Mouse (Mus musculus) heart, adult 2 months (tissue): ENCODE data around the gene 4932414N04Rik. TPM values are rescaled to one million over a fixed set of nuclear protein-coding genes. Genes with fewer than 3 reads are reported as not detected.

ENCODE experiments used
- DNase-seq, 2 experiments: peaks; one replicate each; pipeline ENCODE4 v3.0.0; 2021
- H3K27ac ChIP-seq: fragments of 200-600 bp; 2 replicates; pipeline ENCODE4 v1.8.1; 2022
- H3K27me3 ChIP-seq: fragments of 200-500 bp; 2 replicates; pipeline ENCODE4 v1.6.1; 2012; ENCODE audit warnings: mild to moderate bottlenecking, low read length, inconsistent platforms, mixed read lengths; ENCODE audit not compliant: control insufficient read depth, insufficient read depth
- H3K36me3 ChIP-seq: fragments of 200-500 bp; 2 replicates; pipeline ENCODE4 v1.6.1; 2012; ENCODE audit warnings: low read length, inconsistent platforms; ENCODE audit not compliant: control insufficient read depth, insufficient read depth
- H3K4me1 ChIP-seq: fragments of 200-500 bp; 2 replicates; pipeline ENCODE4 v1.6.1; 2011; ENCODE audit warnings: low read length; ENCODE audit not compliant: control insufficient read depth, insufficient read depth
- H3K4me3 ChIP-seq: fragments of 200-600 bp; 2 replicates; pipeline ENCODE4 v1.8.1; 2022
- H3K79me2 ChIP-seq: fragments of 200-500 bp; replicated peaks from 2 replicates; pipeline ENCODE4 v1.6.1; 2012; ENCODE audit warnings: mild to moderate bottlenecking, inconsistent platforms, low read length, moderate library complexity, mixed read lengths; ENCODE audit not compliant: control insufficient read depth, insufficient read depth
- H3K9ac ChIP-seq: fragments of 200-500 bp; 2 replicates; pipeline ENCODE4 v1.6.1; 2012; ENCODE audit warnings: low read depth, mild to moderate bottlenecking, control low read depth, inconsistent platforms, low read length, mixed read lengths
- CTCF ChIP-seq: fragments of 200-600 bp; IDR thresholded peaks from 2 replicates; pipeline ENCODE4 v1.8.1; 2022; ENCODE audit warnings: antibody characterized with exemption, mild to moderate bottlenecking, moderate library complexity
- EP300 ChIP-seq: fragments of 200-500 bp; IDR thresholded peaks from 2 replicates; pipeline ENCODE4 v1.6.1; 2011; ENCODE audit warnings: low read depth, low read length, control low read depth; ENCODE audit not compliant: insufficient read depth
- POLR2A ChIP-seq: fragments of 200-500 bp; IDR thresholded peaks from 2 replicates; pipeline ENCODE4 v1.6.1; 2011; ENCODE audit warnings: mild to moderate bottlenecking, low read depth, low read length, control low read depth; ENCODE audit not compliant: insufficient read depth
- WGBS: fragments of 180-500 bp; shearing (Covaris S2); methylation state at CpG from one replicate; pipeline ENCODE4 v1.1.7; 2018; 5-methylcytosine and 5-hydroxymethylcytosine counted together
- intact Hi-C: fragments of 180-260 bp; cut with DNase I; formaldehyde crosslinking; loops from one replicate; pipeline ENCODE4 v1.15.1; 2025
- polyA plus RNA-seq: library from polyadenylated mRNA; depleted of rRNA; stranded (reverse); fragments of >200 nt; gene quantifications from 2 replicates; pipeline ENCODE4 v1.2.3, GENCODE M21; 2012; rRNA removed
- total RNA-seq, 2 experiments: library from RNA; stranded (reverse); gene quantifications; 2 replicates each; pipeline ENCODE4 v1.2.3; 2021

Gene 4932414N04Rik
- total and polyA plus RNA-seq, 3 experiments: 0.02 TPM; not detected in 2

DNA sequence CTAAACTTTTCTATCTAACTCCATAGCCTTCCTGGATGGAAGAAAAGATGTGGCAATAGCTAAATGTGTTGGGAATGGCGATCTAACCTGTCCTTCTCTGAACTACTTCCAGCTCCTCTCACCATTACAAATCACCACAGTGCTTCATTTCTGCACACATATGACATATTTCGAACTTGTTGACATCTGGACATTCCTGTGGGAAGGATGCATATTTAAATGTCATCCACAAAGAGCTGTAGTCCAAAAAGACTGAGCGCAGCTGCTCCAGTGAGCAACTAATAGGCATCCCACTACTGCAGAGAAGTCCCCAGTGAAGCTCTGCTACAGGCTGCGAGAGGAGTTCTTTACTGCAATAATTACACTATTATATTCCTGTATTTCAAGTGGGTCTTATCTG, 140.8 kb downstream of the 4932414N04Rik start:
- DNase-seq: no peak
- Histone ChIP-seq H3K4me3 (no peak overlapping the region), H3K9ac (no peak overlapping the region), H3K4me1 (peaks cover 5% of the 10 kb centered on the region), H3K36me3 (no peaks in the 10 kb centered on the region), H3K27me3 (no peaks in the 10 kb centered on the region), H3K79me2 (no peaks in the 10 kb centered on the region), H3K27ac (no peak overlapping the region)
- WGBS: 81% methylated on average over 4 of the region's 4 CpGs
- no peak for TF ChIP-seq POLR2A
- TF ChIP-seq CTCF: no peak
- no peak for TF ChIP-seq EP300
- intact Hi-C loops: no loop called here

Other genes with a start within 250 kb of the 4932414N04Rik start
- gene Stk39, start 184.2 kb upstream of the 4932414N04Rik start, total RNA-seq: 10 to 100 TPM; 80.9 to 85.2 TPM
- 26.4 and 34.2 TPM in 2 replicates for gene Stk39, start 184.2 kb upstream of the 4932414N04Rik start, polyA plus RNA-seq
- gene 4933409G03Rik, start 74.1 kb upstream of the 4932414N04Rik start, total RNA-seq: not detected
- not detected in 2 replicates for gene 4933409G03Rik, start 74.1 kb upstream of the 4932414N04Rik start, polyA plus RNA-seq
- gene Cers6, start 205.0 kb downstream of the 4932414N04Rik start, total RNA-seq: 1 to 10 TPM; 8.7 to 9.6 TPM
- gene Cers6, start 205.0 kb downstream of the 4932414N04Rik start, polyA plus RNA-seq: 2.1 and 3.5 TPM in 2 replicates